Mouse (Mus musculus) limb, embryonic 11.5 days (tissue): Measurements from ENCODE around the gene Slc19a2. TPM values are rescaled to one million over a fixed set of nuclear protein-coding genes. Genes with fewer than 3 reads are reported as not detected.
"Not testable (repeated sequence)": the region's sequence is repeated elsewhere in the genome, so short reads cannot be mapped to it uniquely, and the experiment has no call there.

Source experiments
- ATAC-seq: fragments of 200-750 bp; cut with Nextera tagmentation; 2 replicates; pipeline ENCODE4 v1.8.0; 2017; ENCODE audit warnings: low read depth; ENCODE audit not compliant: insufficient number of reproducible peaks, low FRiP score, low TSS enrichment
- DNase-seq: peaks from one replicate; pipeline ENCODE4 v3.0.0-alpha.2; 2015; ENCODE audit warnings: low spot score
- H3K27ac ChIP-seq: fragments of 300-500 bp; sonication (generic); replicated peaks from 2 replicates; pipeline ENCODE4 v1.5.1; 2014; ENCODE audit warnings: low read depth, mild to moderate bottlenecking, low read length
- H3K27me3 ChIP-seq: fragments of 300-500 bp; sonication (generic); 2 replicates; pipeline ENCODE4 v1.6.1; 2014; ENCODE audit warnings: mild to moderate bottlenecking, low read length, mixed read lengths; ENCODE audit not compliant: control insufficient read depth, insufficient read depth
- H3K36me3 ChIP-seq: fragments of 300-500 bp; sonication (generic); 2 replicates; pipeline ENCODE4 v1.6.1; 2014; ENCODE audit warnings: mild to moderate bottlenecking, low read length, moderate library complexity, mixed read lengths; ENCODE audit not compliant: control insufficient read depth, insufficient read depth
- H3K4me1 ChIP-seq: fragments of 300-500 bp; sonication (generic); 2 replicates; pipeline ENCODE4 v1.6.1; 2014; ENCODE audit warnings: low read length, mixed read lengths; ENCODE audit not compliant: control insufficient read depth, insufficient read depth
- H3K4me2 ChIP-seq: fragments of 300-500 bp; sonication (generic); 2 replicates; pipeline ENCODE4 v1.6.1; 2014; ENCODE audit warnings: low read depth, mild to moderate bottlenecking, moderate library complexity; ENCODE audit not compliant: severe bottlenecking
- H3K4me3 ChIP-seq: fragments of 300-500 bp; sonication (generic); 2 replicates; pipeline ENCODE4 v1.5.1; 2014; ENCODE audit warnings: low read depth, low read length
- H3K9ac ChIP-seq: fragments of 300-500 bp; sonication (generic); 2 replicates; pipeline ENCODE4 v1.6.1; 2014; ENCODE audit warnings: mild to moderate bottlenecking, low read length
- H3K9me3 ChIP-seq: fragments of 300-500 bp; sonication (generic); 2 replicates; pipeline ENCODE4 v1.6.1; 2016; ENCODE audit warnings: low read length; ENCODE audit not compliant: control insufficient read depth
- WGBS: fragments of 180-500 bp; shearing (Covaris S2); extraction: QIAGEN DNeasy Blood & Tissue Kit; methylation state at CpG from one replicate; pipeline ENCODE4 v1.1.7; 2014; 5-methylcytosine and 5-hydroxymethylcytosine counted together
- polyA plus RNA-seq: library from polyadenylated mRNA; unstranded; fragments of >200 nt; fragmentation: Nextera tagmentation; extraction: Ambion mirVana; gene quantifications from 2 replicates; pipeline ENCODE4 v1.2.1, GENCODE M21; 2014

The Slc19a2 gene
- polyA plus RNA-seq, 1 experiment from 2014 or later, result 8.5 TPM

GRCm38 (mm10) chr1:164217791-164218685, 30.8 kb upstream of the Slc19a2 start:
- H3K4me3 ChIP-seq, result no peak overlapping the region
- H3K9ac ChIP-seq, result no peak overlapping the region
- no peak for ATAC-seq
- no peak overlapping the region for H3K4me2 ChIP-seq
- no peaks in the 10 kb centered on the region for H3K36me3 ChIP-seq
- H3K27me3 ChIP-seq, result no peaks in the 10 kb centered on the region
- H3K4me1 ChIP-seq, result no peaks in the 10 kb centered on the region
- no peak overlapping the region for H3K27ac ChIP-seq
- 53% methylated on average over 15 of the region's 15 CpGs for WGBS
- DNase-seq, result no peak
- no peaks in the 10 kb centered on the region for H3K9me3 ChIP-seq

- Histone ChIP-seq H3K36me3 (no peaks in the 10 kb centered on the region), H3K27me3 (no peaks in the 10 kb centered on the region), H3K4me3 (no peak overlapping the region), H3K9me3 (no peaks in the 10 kb centered on the region), H3K9ac (no peak overlapping the region), H3K4me1 (no peaks in the 10 kb centered on the region), H3K27ac (no peak overlapping the region), H3K4me2 (no peak overlapping the region)
- WGBS, result 85% methylated on average over 4 of the region's 4 CpGs
- ATAC-seq (no peak), DNase-seq (no peak)
Measured at GRCm38 (mm10) chr1:164220261-164220660, 28.6 kb upstream of the Slc19a2 start.

- no peak for DNase-seq
Measured at GRCm38 (mm10) chr1:164223089-164223488, 25.8 kb upstream of the Slc19a2 start.

GRCm38 (mm10) chr1:164231937-164232570, 16.8 kb upstream of the Slc19a2 start:
- WGBS, result 86% methylated on average over 2 of the region's 4 CpGs
- not testable (repeated sequence) for H3K9me3 ChIP-seq

More at GRCm38 (mm10) chr1:164223089-164223488, 25.8 kb upstream of the Slc19a2 start:
- no peak for ATAC-seq
- Histone ChIP-seq H3K27ac (no peak overlapping the region), H3K9me3 (no peaks in the 10 kb centered on the region), H3K36me3 (no peaks in the 10 kb centered on the region), H3K4me1 (no peaks in the 10 kb centered on the region), H3K27me3 (no peaks in the 10 kb centered on the region), H3K9ac (no peak overlapping the region), H3K4me3 (no peak overlapping the region), H3K4me2 (no peak overlapping the region)

GRCm38 (mm10) chr1:164233447-164233846, 15.4 kb upstream of the Slc19a2 start:
- H3K4me3 ChIP-seq, result no peak overlapping the region
- 74% methylated on average over 1 of the region's 1 CpGs for WGBS
- no peaks in the 10 kb centered on the region for H3K9me3 ChIP-seq
- H3K27me3 ChIP-seq, result no peaks in the 10 kb centered on the region
- ATAC-seq (peak; percentile 54; the same call in 1 of the 2 replicates), DNase-seq (no peak)
- no peak overlapping the region for H3K9ac ChIP-seq
- no peaks in the 10 kb centered on the region for H3K36me3 ChIP-seq
- no peaks in the 10 kb centered on the region for H3K4me1 ChIP-seq
- H3K4me2 ChIP-seq, result no peak overlapping the region
- no peak overlapping the region for H3K27ac ChIP-seq

More at GRCm38 (mm10) chr1:164231937-164232570, 16.8 kb upstream of the Slc19a2 start:
- H3K9ac ChIP-seq, H3K36me3 ChIP-seq, ATAC-seq, H3K4me1 ChIP-seq, H3K4me3 ChIP-seq, H3K27me3 ChIP-seq, H3K4me2 ChIP-seq, DNase-seq, H3K27ac ChIP-seq: not testable (repeated sequence)

GRCm38 (mm10) chr1:164235078-164235477, 13.8 kb upstream of the Slc19a2 start:
- DNase-seq (no peak), ATAC-seq (no peak)
- Histone ChIP-seq H3K36me3 (no peaks in the 10 kb centered on the region), H3K9ac (no peak overlapping the region), H3K4me3 (no peak overlapping the region), H3K27me3 (no peaks in the 10 kb centered on the region), H3K4me1 (no peaks in the 10 kb centered on the region), H3K27ac (no peak overlapping the region), H3K9me3 (no peaks in the 10 kb centered on the region), H3K4me2 (no peak overlapping the region)
- 64% methylated on average over 7 of the region's 7 CpGs for WGBS

- Histone ChIP-seq H3K9ac (no peak overlapping the region), H3K27ac (no peak overlapping the region), H3K36me3 (no peaks in the 10 kb centered on the region), H3K9me3 (no peaks in the 10 kb centered on the region), H3K27me3 (no peaks in the 10 kb centered on the region), H3K4me2 (no peak overlapping the region), H3K4me1 (no peaks in the 10 kb centered on the region), H3K4me3 (no peak overlapping the region)
- no peak for DNase-seq
- ATAC-seq, result no peak
- WGBS, result 78% methylated on average over 7 of the region's 7 CpGs
Measured at GRCm38 (mm10) chr1:164236078-164236477, 12.8 kb upstream of the Slc19a2 start.

- Histone ChIP-seq H3K9me3 (no peaks in the 10 kb centered on the region), H3K4me1 (no peaks in the 10 kb centered on the region), H3K4me3 (no peak overlapping the region), H3K4me2 (no peak overlapping the region), H3K27ac (no peak overlapping the region), H3K36me3 (no peaks in the 10 kb centered on the region), H3K9ac (no peak overlapping the region), H3K27me3 (no peaks in the 10 kb centered on the region)
- DNase-seq, result no peak
- ATAC-seq, result no peak
- WGBS, result 80% methylated on average over 2 of the region's 2 CpGs
Measured at GRCm38 (mm10) chr1:164241494-164241893, 7.4 kb upstream of the Slc19a2 start.
